Mouse (Mus musculus) layer of hippocampus, postnatal 14 days (tissue): ENCODE measurements around the gene Cox4i2. TPM values are rescaled to one million over a fixed set of nuclear protein-coding genes. Genes with fewer than 3 reads are reported as not detected.

Source experiments
- DNase-seq, 2 experiments: peaks; one replicate each; pipeline ENCODE4 v3.0.0; 2021 to 2022; ENCODE audit warnings: low spot score in 2 of 2, mixed read lengths in 1 of 2
- total RNA-seq, 2 experiments: library from RNA; stranded (reverse); gene quantifications; 2 replicates each; pipeline ENCODE4 v1.2.3; 2021

Gene Cox4i2
- total RNA-seq, 2 experiments from 2014 or later, result 2.9 to 3.6 TPM

DNA sequence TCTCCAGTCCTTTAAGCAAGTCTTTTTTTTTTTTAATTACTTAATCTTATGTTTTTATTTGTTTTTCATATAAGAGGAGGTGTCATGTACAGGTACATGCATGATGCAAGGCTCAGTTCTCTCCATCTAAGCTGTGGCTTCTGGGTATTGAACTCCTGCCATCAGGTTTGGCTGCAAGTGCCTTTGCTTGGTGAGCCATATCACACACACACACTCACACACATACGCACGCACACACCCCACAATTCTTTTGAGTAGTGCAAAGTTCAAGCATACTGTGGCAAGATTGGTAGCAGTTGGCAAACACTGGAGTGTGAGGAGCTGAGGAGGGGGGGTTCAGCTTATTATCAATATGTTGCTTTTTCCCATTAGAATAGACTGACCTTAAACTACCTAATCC, 20.8 kb upstream of the Cox4i2 start:
- no peak for DNase-seq

DNA sequence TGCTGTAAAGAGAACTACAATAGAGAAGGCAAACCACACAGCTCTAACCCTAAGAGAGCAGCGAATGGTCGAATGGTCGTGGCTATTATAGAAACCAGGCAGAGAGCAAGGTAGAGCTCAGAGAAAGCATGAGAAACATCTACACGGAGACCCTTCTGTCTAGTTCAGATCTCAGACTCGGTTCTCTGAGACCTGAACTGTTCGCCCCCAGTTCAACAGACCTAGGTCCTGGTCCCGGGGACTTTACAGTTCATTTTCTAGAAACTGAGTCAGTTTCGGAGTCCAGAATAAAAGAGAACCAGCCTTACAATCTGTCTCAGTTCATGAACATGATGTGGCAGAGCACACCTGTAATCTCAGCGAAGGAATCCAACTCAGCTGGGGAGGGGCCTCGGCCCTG, 19.5 kb upstream of the Cox4i2 start:
- no peak for DNase-seq

DNA sequence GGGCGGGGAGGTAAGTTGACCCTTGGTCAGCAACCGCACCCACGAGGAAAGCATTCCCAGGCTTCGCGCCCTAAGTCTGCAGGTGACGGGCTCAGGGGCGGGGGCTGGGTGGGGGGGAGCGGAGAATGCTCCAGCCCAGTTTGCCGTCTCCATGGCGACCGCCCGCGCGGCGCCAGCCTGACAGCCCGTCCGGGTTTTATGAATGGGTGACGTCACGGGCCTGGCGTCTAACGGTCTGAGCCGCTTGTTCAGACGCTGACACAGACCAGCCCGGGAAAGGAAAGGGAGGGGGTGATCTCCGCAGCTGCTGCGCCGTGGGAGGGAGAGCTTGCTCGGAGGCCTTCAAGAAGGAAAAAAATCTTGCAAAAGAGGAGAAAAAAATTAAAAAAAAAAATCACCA, 19.0 kb upstream of the Cox4i2 start:
- DNase-seq, result peak; percentile 88 to 96

DNA sequence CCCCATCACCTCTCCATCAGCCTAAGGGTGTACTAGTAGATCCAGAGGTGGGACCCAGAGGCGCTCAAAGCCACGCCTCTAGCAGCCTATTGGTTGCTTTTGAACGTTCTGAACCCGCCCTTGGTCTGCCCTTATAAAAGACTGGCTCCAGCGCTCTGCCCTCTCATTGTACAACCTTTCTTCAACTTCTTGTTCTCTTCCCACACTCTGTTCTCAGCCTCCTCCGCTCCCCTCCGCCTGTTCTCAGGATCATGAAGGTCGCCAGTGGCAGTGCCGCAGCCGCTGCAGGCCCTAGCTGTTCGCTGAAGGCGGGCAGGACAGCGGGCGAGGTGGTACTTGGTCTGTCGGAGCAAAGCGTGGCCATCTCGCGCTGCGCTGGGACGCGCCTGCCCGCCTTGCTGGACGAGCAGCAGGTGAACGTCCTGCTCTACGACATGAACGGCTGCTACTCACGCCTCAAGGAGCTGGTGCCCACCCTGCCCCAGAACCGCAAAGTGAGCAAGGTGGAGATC, 17.8 kb upstream of the Cox4i2 start, which contains the start of gene Id1:
Gene Id1, plus strand, starts transcription at position 162 of the 512 bp plus-strand sequence.
- peak; percentile 64 to 72 for DNase-seq

DNA sequence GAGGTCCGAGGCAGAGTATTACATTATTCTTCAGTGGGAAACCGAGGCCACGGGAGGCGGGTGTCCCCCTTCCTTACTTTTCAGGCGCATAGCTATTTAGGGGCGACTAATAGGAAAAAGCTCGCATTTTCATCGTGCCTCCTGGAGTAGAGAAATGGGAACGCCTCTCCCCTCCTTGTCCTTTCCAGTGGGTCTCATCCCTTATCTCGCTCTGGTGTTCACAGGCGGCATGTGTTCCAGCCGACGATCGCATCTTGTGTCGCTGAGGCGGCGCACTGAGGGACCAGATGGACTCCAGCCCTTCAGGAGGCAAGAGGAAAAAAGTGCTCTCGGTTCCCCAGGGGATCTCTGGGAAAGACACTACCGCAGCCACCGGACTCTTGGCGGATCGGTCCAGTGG, 17.2 kb upstream of the Cox4i2 start:
- no peak for DNase-seq

DNA sequence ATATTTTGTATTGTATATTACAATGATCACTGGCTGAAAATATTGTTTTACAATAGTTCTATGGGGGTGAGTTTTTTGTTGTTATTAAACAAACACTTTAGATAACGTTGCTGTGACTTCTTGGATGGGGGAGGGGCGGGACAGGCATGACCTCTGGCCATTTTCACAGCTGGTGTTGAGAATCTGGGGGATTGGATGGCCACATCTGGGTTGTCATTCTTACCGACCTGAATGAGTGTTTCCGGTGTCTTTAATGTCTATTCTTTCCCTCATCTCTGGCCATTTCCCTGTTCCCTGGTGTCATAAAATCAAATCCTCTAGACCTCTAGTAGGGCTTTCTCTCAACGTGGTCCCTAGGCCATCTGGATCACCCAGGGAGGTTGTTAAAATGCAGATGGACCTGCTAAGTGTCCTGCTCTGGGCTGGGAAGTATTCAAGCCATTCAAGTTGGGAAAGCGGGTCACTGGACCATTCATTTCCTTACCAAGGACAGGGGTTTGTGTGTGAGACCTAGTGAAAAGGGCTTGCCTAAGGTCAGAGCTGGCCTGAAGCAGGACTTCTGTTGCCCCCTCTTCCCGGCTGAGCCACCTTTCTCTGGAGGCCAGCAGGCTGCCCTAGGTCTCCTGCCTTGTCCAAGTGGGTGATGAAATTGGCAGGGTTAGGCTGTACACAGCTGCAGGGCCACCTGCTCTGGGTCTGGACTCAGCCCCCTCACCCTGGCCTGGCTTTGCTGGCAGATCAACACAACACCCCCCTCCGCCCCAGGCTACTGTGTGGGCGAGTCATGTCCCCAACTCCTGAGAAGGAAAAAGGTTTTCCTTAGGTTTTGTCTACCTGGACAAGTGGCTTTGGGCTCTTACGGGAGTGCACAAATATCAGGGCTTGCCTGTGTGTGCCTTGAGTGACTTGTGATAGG, 16.4 kb upstream of the Cox4i2 start:
- DNase-seq, result no peak

DNA sequence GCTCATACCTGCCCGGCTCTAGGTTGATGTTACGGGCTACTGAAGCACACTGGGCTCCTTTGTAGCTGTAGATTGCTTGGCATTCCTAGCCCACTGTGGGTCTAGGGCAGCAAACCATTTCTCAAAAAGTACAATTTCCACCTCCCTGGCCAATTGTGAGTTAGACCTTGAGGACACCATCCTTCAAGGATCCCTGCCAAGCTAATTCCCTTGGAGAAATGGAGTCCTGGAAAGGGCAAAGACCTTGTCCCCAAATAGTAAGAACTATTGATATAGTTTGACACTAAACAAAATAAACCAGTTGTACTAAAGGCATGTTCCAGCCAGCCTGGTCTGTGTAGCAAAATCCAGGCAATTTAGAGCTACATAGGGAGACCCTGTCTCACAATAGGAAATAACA, 15.6 kb upstream of the Cox4i2 start:
- no peak for DNase-seq

DNA sequence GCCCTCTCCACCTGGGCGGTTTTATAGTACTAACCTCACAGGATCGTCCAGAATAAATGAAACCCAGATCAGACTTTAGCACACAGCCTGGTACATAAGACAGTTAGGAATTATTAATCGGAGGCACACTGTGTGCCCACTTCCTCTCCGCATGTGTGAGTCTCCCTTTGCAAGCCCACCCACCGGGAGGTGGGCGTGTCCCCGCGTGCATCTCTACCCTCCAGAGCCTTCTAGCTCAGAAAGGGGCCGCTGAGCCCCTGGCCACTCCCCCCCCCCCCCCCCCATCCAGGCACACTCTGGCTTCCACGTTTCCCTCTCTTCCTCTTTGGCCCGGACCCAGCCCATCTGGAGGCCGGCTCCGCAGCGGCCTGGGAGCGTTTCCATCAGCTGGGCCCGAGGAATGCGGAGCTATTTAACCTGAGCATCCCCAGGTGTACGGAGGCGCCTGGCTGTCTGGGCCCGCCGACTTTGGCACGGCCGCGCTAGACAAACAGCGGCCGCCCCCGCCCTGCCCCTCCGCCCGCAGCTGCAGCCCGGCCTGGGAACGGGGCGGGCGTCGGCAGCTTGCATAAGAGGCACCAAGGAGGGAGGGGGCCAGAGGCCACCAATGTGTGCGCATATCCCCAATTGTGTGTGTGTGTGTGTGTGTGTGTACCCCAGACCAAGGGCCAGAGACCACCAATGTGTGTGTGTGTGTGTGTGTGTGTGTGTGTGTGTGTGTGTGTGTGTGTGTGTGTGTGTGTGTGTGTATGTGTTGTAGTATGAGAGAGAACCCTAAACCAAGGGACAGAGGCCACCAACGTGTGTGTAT, 14.7 kb upstream of the Cox4i2 start:
- peak in 1 of 2 experiments; percentile 29 for DNase-seq

DNA sequence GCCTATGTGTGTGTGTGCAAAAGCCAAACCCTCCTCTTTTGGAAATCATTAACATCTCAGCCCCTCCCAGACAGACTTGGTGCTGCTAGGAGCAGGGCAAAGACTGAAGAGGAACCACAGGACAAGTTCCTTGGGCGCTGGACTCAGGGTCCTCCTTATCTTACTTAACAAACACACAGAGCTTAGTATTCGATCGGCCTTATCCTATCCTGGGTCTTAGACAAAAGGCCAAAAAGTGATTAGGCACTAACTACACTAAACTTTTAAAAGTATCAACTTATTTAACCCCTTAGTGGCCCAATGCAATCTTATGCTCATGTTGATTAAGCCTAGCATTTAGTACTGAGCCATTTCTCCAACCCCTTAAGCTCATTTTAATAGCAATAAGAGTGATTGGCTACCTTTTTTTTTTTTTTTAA, 14.1 kb upstream of the Cox4i2 start:
- DNase-seq, result no peak

DNA sequence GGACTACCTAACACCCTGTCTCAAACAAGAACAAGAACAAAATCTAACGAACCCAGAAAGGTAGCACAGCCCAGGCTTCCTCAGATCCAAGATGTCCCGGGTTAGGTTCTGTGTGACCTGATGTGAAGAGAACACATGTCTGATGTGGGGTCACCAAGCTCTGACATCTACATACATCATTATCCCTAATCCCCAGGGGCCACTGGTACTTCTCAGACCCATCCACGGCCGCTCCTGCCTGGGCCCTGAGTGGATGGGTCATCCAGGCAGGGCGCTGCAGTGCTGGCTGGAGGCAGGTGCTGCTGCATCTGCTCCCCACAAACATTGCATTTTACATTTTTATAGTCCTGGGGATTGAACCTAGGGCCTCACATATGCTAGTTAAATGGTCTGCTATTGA, 13.5 kb upstream of the Cox4i2 start:
- no peak for DNase-seq

DNA sequence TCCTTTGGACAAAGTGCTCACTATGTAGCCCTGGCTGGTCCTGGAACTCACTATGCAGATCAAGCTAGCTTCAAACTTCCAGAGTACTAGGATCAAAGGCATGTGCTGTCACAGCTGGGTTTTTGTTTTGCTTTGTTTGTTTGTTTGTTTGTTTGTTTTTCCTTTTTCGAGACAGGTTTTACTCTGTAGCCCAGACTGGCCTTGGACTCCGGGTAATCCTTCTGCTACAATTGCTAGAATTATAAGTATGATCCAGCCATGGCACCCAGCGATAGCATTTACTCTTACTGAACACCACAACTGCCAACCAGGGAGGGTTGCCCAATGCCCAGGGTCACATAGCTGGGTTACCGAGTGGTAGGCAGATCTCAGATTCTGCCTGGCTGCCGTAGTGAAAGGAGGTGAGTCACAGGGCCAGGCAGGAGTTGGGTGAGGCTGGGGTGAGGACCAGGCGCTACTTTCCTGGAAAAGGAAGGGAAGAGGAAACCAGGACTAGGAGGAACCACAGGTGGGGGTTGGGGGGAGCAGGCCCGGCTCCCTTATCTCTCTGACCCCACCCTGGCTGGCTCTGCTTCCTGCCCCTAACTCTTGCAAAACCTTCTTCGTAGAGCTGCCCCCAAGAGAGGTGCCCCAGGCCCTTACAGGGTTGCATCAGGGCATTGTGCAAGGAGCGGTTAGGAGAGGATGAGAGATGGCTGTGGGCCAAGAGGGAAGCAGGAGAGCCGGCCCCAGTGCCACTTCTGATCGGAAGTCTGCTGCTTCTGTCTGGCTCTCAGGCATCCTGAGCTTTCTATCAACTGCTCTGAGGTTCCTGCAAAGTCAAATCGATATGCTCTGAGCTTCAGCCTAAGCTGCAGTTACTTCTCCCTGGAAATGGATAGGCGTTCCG, 12.6 kb upstream of the Cox4i2 start:
- no peak for DNase-seq

DNA sequence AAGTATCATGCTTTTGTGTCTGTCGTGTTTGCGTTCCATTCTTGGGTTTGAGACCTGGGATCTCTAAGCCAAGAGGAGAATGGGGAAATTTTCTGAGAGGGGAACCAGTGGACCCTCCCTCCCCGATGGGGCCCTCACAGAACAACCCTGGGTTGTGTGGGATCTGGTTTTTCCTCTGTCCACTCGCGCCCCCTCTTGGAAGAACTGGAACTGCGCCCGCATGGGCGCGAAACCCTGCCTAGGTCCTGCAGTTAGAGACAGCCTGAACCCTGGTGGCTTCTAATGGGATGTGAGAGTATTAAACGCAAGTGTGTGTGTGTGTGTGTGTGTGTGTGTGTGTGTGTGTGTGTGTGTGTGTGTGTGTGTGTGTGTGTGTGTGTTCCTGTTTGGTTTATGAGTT, 11.5 kb upstream of the Cox4i2 start:
- peak in 1 of 2 experiments; percentile 39 for DNase-seq

DNA sequence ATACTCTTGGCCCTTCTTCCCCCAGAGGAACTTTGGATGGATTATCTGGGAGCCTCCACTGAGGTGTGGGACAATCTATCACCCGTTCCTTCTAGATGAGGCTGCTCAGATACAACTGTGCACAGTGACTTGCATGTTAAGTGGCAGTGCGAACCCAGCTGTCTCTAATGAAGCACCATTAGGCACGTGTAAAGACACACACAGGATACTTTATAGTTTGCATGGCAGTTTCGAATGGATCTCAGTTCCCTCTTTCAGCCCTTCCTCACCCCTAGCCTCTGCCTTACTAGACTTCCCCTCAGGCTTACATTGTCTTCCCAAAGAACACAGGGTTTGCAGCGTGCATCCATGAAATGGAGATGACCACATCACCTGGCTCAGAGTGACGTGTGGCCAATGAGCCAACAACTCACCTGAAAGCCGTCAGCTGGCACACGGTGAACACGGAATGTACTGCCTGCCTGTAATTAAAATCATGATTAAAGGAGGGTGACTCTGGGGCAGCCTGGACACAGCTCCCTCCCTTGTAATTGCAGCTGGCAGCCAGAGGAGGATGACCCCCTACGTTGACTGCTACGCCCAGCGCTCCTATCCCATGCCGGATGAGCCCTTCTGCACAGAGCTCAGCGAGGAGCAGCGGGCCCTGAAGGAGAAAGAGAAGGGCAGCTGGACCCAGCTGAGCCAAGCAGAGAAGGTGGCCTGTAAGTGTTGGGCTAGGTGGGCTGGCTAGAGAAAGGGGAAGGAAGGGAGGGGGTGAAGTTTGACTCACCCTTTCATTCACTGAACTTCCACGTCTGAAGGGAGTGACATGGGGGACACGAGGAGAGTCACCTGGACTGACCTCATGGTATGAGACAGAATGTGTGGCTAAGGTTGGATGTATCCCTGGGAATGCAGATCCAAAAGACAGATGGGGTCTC, 2.8 kb downstream of the Cox4i2 start:
- DNase-seq, result no peak

DNA sequence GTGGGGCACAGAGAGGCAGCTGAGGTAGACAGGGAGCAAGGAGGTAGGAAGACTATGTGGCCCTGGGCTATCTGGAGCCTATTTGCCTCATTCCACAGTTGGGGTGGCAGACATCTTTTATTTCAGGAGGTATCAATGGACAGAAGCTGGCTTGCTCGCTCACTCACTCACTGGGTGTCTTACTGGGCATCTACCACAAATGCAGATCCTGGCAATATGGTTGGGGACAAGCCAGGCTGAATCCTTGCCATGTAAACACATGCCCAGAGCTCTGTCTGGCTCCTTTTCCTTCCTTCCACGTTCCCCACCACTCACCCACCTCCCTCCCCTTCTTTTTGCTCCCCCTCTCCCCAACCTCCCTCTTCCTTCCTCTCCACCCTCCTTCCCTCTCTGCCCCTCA, 3.5 kb downstream of the Cox4i2 start:
- no peak for DNase-seq

DNA sequence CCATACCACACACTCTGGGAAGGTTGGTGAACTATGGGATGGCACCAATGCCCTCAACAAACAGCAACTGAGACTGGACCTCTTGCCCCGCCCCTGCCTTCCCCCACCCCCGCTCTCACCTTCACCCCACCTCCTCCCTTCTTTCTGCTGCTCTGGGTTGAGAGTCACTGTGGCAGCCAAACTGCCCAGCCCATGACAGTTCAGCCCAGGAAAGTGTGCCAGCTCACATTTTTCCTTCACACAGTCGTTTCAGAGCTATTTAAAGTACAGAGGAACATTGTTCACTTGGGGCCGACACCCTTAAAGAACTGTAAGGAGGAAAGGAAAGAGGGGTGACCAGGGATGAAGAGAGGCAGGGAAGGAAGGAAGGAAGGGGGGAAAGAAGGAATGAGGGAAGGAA, 4.4 kb downstream of the Cox4i2 start:
- no peak for DNase-seq

DNA sequence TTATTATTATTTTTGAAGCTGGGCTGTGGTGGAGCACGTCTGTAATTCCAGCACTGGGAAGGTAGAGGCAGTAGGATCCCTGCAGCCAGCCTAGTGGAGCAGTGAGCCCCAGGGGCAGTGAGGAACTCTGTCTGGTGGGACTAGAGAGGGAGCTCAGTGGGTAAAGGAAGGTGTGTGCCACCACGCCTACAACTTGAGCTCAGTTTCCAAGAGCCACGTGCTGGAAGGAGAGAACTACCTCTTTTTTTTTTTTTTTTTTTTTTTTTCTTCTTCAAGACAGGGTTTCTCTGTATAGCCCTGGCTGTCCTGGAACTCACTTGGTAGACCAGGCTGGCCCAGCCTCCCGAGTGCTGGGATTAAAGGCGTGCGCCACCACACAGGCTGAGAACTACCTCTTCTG, 9.3 kb downstream of the Cox4i2 start:
- DNase-seq, result no peak

DNA sequence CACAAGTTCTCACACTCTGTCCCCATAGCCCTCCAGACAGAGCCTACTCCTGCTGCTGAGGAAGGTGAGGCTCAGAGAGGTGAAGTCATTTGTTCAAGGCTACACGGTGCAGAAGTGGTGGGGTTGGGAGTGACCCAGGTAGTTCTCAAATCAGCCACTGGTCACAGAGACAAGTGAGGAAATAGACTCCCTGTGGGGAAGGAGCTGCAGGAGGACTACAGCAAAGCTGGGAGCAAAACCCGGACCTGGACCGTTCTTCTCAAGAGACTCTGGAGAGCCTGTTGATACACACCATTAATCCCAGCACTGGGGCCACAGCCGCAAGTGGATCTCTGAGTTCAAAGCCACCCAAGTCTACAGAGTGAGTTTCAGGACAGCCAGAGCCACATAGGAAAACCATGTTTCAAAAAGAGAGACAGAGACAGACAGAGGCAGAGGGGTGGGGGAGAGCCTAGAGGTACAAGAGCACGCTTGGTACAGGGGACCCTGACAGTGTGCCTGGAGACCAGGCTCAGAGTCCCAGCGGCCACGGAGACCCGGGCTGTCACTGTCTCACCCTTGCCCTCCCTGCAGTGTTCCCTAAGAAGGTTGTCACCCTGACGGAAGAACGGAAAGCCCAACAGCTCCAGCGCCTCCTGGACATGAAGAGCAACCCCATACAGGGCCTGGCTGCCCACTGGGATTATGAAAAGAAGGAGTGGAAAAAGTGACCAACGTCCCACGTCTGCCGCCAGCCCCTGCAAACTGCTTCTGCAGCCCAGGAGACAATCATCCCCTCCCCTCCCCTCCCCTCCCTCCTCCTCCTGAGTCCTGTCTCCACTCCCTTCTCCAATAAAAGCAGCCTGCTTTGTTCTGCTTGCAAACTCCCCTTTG, 10.4 kb downstream of the Cox4i2 start:
- no peak for DNase-seq

DNA sequence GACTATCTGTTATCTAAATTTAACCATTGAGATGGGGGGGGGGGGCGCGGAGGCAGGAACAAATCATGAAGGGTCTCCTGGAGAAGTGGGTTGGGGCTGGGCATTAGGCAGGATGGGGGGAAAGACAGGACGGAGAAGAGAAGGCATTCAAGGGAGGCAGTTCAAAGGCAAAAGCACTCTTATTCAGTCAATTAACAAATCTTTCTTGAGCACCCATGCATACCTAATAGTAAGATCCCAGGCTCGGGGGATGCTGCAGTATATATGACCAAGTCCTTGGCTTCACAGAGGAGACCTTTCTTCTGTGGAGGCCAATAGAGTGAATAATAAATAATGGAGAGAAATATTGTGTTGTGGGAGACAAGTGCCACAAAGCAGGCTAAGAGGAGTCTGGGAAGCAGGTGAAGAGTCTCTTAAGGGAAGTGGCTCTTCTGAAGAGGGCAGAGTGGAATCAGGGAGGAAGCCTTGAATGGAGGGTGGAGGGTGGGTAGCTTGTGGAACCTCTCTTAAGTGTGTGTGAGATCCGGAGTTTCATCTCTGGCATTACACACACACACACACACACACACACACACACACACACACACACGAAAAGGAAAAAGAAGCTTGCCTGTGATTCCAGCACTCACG, 11.2 kb downstream of the Cox4i2 start:
- no peak for DNase-seq
